Mouse (Mus musculus) heart, embryonic 12.5 days (tissue): ENCODE measurements around the gene Cd48. TPM values are rescaled to one million over a fixed set of nuclear protein-coding genes. Genes with fewer than 3 reads are reported as not detected.
"Not testable (repeated sequence)": the region's sequence is repeated elsewhere in the genome, so short reads cannot be mapped to it uniquely, and the experiment has no call there.

Source experiments
- ATAC-seq: fragments of 200-750 bp; cut with Nextera tagmentation; 2 replicates; pipeline ENCODE4 v1.8.0; 2017; ENCODE audit warnings: moderate TSS enrichment, moderate library complexity; ENCODE audit not compliant: insufficient number of reproducible peaks, low FRiP score
- H3K27ac ChIP-seq: fragments of 300-500 bp; sonication (generic); 2 replicates; pipeline ENCODE4 v1.5.1; 2016; ENCODE audit warnings: mild to moderate bottlenecking, moderate library complexity; ENCODE audit not compliant: poor library complexity, severe bottlenecking
- H3K27me3 ChIP-seq: fragments of 300-500 bp; sonication (generic); replicated peaks from 2 replicates; pipeline ENCODE4 v1.6.1; 2016; ENCODE audit warnings: mild to moderate bottlenecking, moderate library complexity
- H3K36me3 ChIP-seq: fragments of 300-500 bp; sonication (generic); 2 replicates; pipeline ENCODE4 v1.6.1; 2016; ENCODE audit warnings: mild to moderate bottlenecking, moderate library complexity
- H3K4me1 ChIP-seq: fragments of 300-500 bp; sonication (generic); replicated peaks from 2 replicates; pipeline ENCODE4 v1.6.1; 2016; ENCODE audit warnings: mild to moderate bottlenecking
- H3K4me2 ChIP-seq: fragments of 300-500 bp; sonication (generic); 2 replicates; pipeline ENCODE4 v1.6.1; 2016; ENCODE audit warnings: mild to moderate bottlenecking, moderate library complexity
- H3K4me3 ChIP-seq: fragments of 300-500 bp; sonication (generic); 2 replicates; pipeline ENCODE4 v1.5.1; 2016; ENCODE audit warnings: mild to moderate bottlenecking
- H3K9ac ChIP-seq: fragments of 300-500 bp; sonication (generic); 2 replicates; pipeline ENCODE4 v1.6.1; 2016; ENCODE audit warnings: mild to moderate bottlenecking, moderate library complexity
- H3K9me3 ChIP-seq: fragments of 300-500 bp; sonication (generic); replicated peaks from 2 replicates; pipeline ENCODE4 v1.6.1; 2016; ENCODE audit warnings: mild to moderate bottlenecking, moderate library complexity
- WGBS: fragments of 180-500 bp; shearing (Covaris S2); methylation state at CpG from one replicate; pipeline ENCODE4 v1.1.7; 2016; 5-methylcytosine and 5-hydroxymethylcytosine counted together
- polyA plus RNA-seq: library from polyadenylated mRNA; unstranded; fragments of >200 nt; fragmentation: Nextera tagmentation; extraction: Ambion mirVana; gene quantifications from 2 replicates; pipeline ENCODE4 v1.2.1, GENCODE M21; 2016

Cd48 gene
- polyA plus RNA-seq, 1 experiment from 2014 or later: 0.86 TPM

DNA sequence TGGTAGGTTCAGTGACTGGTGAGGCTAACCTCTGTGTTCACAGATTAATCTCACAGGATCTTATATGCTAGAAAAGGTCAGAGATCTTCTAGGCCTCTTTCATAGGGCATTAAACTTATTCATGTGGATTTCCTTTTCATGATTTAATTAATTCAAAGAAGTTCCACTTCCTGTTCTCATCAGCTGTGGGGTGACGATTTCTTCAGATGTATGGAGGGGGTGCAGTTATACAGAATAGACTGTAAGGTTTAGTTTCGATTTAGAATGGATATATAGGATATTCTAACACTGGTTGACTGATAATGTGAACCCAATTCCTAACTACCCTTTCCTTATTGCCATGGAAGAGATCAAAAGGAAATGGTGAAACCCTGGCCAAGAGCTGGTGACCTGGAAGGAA, 20.3 kb upstream of the Cd48 start:
- Histone ChIP-seq H3K9me3 (0 out of 2 replicates have a peak, but pooled peaks cover 2% of the 10 kb centered on the region), H3K4me1 (no peaks in the 10 kb centered on the region), H3K27me3 (no peaks in the 10 kb centered on the region), H3K4me2 (no peak overlapping the region), H3K36me3 (no peaks in the 10 kb centered on the region), H3K9ac (no peak overlapping the region), H3K27ac (no peak overlapping the region), H3K4me3 (no peak overlapping the region)
- ATAC-seq: no peak
- 79% methylated on average over 2 of the region's 2 CpGs for WGBS

DNA sequence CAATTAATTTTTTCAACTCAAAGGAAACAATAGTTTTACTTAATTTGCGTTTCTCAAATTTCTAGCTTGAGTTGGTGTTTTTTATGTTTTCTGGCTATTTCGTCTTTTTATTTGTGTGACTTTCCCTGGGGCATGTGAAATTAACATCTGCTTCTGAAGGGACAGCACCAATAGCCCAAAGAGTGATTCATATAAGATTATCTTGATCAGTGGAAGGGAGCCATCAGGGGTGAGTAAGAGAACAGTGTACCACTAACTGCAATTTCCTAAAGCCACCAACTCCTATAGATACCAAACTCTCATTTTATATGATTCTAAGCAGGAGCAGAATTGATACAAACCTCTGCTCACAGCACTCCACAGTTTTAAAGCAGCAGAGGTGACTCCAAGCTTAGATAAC, 18.1 kb upstream of the Cd48 start:
- Histone ChIP-seq H3K36me3 (no peaks in the 10 kb centered on the region), H3K4me3 (no peak overlapping the region), H3K4me2 (no peak overlapping the region), H3K27me3 (no peaks in the 10 kb centered on the region), H3K9me3 (0 out of 2 replicates have a peak, but pooled peaks cover 6% of the 10 kb centered on the region), H3K9ac (no peak overlapping the region), H3K4me1 (no peaks in the 10 kb centered on the region), H3K27ac (no peak overlapping the region)
- 72% methylated on average over 2 of the region's 2 CpGs for WGBS
- ATAC-seq: no peak

GRCm38 (mm10) chr1:171666350-171666749, 15.5 kb upstream of the Cd48 start:
- Histone ChIP-seq H3K27me3 (no peaks in the 10 kb centered on the region), H3K9me3 (0 out of 2 replicates have a peak, but pooled peaks cover 6% of the 10 kb centered on the region), H3K36me3 (no peaks in the 10 kb centered on the region), H3K4me1 (no peaks in the 10 kb centered on the region), H3K4me3 (no peak overlapping the region), H3K4me2 (no peak overlapping the region), H3K9ac (no peak overlapping the region), H3K27ac (no peak overlapping the region)
- no peak for ATAC-seq
- WGBS: 76% methylated on average over 6 of the region's 6 CpGs

- 59% methylated on average over 1 of the region's 1 CpGs for WGBS
- Histone ChIP-seq H3K36me3 (no peaks in the 10 kb centered on the region), H3K9ac (no peak overlapping the region), H3K4me2 (no peak overlapping the region), H3K27ac (no peak overlapping the region), H3K9me3 (0 out of 2 replicates have a peak, but pooled peaks cover 6% of the 10 kb centered on the region), H3K27me3 (no peaks in the 10 kb centered on the region), H3K4me1 (no peaks in the 10 kb centered on the region), H3K4me3 (no peak overlapping the region)
- no peak for ATAC-seq
Measured at GRCm38 (mm10) chr1:171667160-171667559, 14.6 kb upstream of the Cd48 start.

DNA sequence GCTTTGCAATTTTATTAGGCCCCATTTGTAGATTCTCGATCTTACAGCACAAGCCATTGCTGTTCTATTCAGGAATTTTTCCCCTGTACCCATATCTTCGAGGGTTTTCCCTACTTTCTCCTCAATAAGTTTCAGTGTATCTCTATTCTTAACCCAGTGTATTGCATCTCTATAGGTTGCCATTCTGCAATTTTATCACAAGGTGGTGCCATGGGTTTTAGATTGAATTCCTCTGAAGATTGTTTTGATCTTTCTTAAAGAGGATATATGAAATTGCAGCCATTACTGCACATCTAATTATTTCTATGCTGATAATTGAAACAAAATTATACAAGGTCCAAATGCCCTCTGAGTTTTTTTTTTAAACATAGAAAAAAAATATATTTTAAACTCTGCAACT, 9.4 kb upstream of the Cd48 start:
- not testable (repeated sequence) for H3K36me3 ChIP-seq, H3K27ac ChIP-seq, H3K9me3 ChIP-seq, H3K4me3 ChIP-seq, H3K9ac ChIP-seq, ATAC-seq, H3K4me2 ChIP-seq, H3K4me1 ChIP-seq, H3K27me3 ChIP-seq
- WGBS: 71% methylated on average over 2 of the region's 2 CpGs

DNA sequence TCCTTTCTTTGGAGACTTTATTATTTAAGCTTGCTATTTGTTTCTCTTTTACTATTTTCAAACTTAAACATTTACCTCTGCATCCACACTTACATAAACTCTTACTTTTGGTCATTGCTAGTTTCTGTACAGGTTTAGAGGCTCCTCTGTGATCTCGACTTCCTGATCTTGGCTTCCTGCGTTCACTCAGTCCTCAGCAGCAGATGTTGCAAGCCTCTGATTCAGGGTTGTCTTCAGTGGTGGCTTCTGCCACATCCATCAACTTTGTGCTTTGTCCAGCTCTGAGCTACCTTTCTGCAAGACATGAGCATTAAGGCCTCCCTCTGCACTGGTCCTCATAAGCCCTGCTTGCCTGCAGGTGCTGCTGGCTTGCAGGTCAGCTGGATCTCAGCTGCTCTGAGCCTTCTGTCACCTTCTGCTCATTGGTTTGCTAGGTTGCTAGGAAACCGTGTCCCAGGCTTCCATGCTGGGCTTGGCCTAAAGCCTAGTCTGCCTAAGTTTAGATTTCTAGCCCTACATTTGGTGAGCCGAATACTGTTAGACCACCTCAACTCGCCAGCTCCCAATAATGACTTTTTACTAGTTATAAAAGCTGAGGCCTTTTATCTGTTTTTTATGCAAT, 8.8 kb upstream of the Cd48 start:
- Histone ChIP-seq H3K4me3 (no peak overlapping the region), H3K4me1 (no peaks in the 10 kb centered on the region), H3K4me2 (no peak overlapping the region), H3K27me3 (no peaks in the 10 kb centered on the region), H3K9me3 (no peaks in the 10 kb centered on the region), H3K36me3 (no peaks in the 10 kb centered on the region), H3K9ac (no peak overlapping the region), H3K27ac (no peak overlapping the region)
- 71% methylated on average over 5 of the region's 5 CpGs for WGBS
- ATAC-seq: no peak

GRCm38 (mm10) chr1:171674467-171674866, 7.3 kb upstream of the Cd48 start:
- no peak overlapping the region for H3K4me3 ChIP-seq
- no peak for ATAC-seq
- WGBS: 60% methylated on average over 1 of the region's 1 CpGs
- H3K4me1 ChIP-seq: no peaks in the 10 kb centered on the region
- H3K36me3 ChIP-seq: no peaks in the 10 kb centered on the region
- H3K27me3 ChIP-seq: no peaks in the 10 kb centered on the region
- H3K9me3 ChIP-seq: no peaks in the 10 kb centered on the region
- H3K4me2 ChIP-seq: no peak overlapping the region
- H3K9ac ChIP-seq: no peak overlapping the region
- no peak overlapping the region for H3K27ac ChIP-seq

- Histone ChIP-seq H3K9me3 (no peaks in the 10 kb centered on the region), H3K27ac (no peak overlapping the region), H3K36me3 (no peaks in the 10 kb centered on the region), H3K4me1 (no peaks in the 10 kb centered on the region), H3K27me3 (no peaks in the 10 kb centered on the region), H3K4me2 (no peak overlapping the region), H3K4me3 (no peak overlapping the region), H3K9ac (no peak overlapping the region)
- WGBS: 59% methylated on average over 1 of the region's 1 CpGs
- ATAC-seq: no peak
Measured at GRCm38 (mm10) chr1:171677721-171678120, 4.1 kb upstream of the Cd48 start.

DNA sequence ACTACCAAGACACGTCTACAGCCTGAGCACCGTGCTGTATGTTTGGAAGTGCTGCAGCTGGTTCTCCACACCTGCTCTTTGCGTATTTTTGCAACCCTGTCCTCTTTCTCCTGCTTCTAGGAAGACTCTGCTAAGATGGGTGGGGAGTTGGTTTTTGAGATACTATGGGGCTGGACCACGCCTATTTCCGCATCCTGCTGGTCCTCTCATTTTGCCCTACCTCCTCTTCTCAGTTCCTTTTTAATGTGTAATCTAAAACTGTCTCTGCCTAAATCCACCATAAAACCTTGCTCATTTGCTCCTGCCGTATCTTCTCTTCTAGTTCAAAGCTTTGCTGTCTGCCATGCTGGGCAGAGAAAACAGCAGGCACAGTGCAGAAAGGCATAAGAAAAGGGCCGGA, 800 bp upstream of the Cd48 start:
- no peak overlapping the region for H3K9ac ChIP-seq
- H3K9me3 ChIP-seq: no peaks in the 10 kb centered on the region
- 77% methylated on average over 7 of the region's 7 CpGs for WGBS
- ATAC-seq: no peak
- H3K27me3 ChIP-seq: no peaks in the 10 kb centered on the region
- no peaks in the 10 kb centered on the region for H3K4me1 ChIP-seq
- no peak overlapping the region for H3K27ac ChIP-seq
- no peak overlapping the region for H3K4me3 ChIP-seq
- H3K36me3 ChIP-seq: no peaks in the 10 kb centered on the region
- H3K4me2 ChIP-seq: no peak overlapping the region

- Histone ChIP-seq H3K36me3 (no peaks in the 10 kb centered on the region), H3K4me3 (no peak overlapping the region), H3K9ac (no peak overlapping the region), H3K4me2 (no peak overlapping the region), H3K9me3 (no peaks in the 10 kb centered on the region), H3K27me3 (no peaks in the 10 kb centered on the region), H3K4me1 (no peaks in the 10 kb centered on the region), H3K27ac (no peak overlapping the region)
- WGBS: 87% methylated on average over 9 of the region's 9 CpGs
- no peak for ATAC-seq
Measured at GRCm38 (mm10) chr1:171684923-171685322, 3.1 kb downstream of the Cd48 start.

- no peak overlapping the region for H3K4me3 ChIP-seq
- no peak overlapping the region for H3K4me2 ChIP-seq
- 78% methylated on average over 4 of the region's 4 CpGs for WGBS
- H3K36me3 ChIP-seq: no peaks in the 10 kb centered on the region
- H3K9ac ChIP-seq: no peak overlapping the region
- no peak for ATAC-seq
- H3K4me1 ChIP-seq: no peaks in the 10 kb centered on the region
- H3K27me3 ChIP-seq: no peaks in the 10 kb centered on the region
- no peak overlapping the region for H3K27ac ChIP-seq
- H3K9me3 ChIP-seq: no peaks in the 10 kb centered on the region
Measured at GRCm38 (mm10) chr1:171687320-171687719, 5.5 kb downstream of the Cd48 start.

DNA sequence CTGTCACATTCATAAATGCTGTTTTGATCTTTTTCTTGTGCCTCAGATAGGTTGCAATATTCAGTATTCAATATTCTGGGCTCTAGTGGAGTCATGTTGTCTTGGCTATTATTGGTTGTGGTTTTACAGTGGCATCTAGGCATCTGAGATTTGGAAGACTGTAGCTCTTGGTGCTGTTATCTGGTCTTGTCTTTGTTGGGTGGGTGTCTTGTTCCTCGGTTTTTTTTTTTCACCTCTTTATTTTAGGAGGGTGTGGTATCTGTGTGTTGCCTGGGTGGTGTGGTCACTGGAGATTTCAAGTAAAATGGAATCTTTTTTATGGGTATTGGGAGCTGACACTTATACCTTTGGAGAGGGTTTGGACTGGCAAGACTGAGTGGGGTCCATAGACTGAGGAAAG, 12.1 kb downstream of the Cd48 start:
- no peaks in the 10 kb centered on the region for H3K36me3 ChIP-seq
- 65% methylated on average over 1 of the region's 1 CpGs for WGBS
- H3K4me1 ChIP-seq: no peaks in the 10 kb centered on the region
- H3K4me3 ChIP-seq: no peak overlapping the region
- no peak overlapping the region for H3K9ac ChIP-seq
- no peak for ATAC-seq
- no peak overlapping the region for H3K4me2 ChIP-seq
- no peaks in the 10 kb centered on the region for H3K9me3 ChIP-seq
- no peak overlapping the region for H3K27ac ChIP-seq
- no peaks in the 10 kb centered on the region for H3K27me3 ChIP-seq
